Mouse (Mus musculus) lung, postnatal 25 days (tissue): ENCODE results near the gene Hsd17b7.
A peak's percentile ranks its signal among the peaks of the same experiment; 100 is the strongest.
"Not testable (repeated sequence)": the region's sequence is repeated elsewhere in the genome, so short reads cannot be mapped to it uniquely, and the experiment has no call there.

Experiments
- DNase-seq: peaks from one replicate; pipeline ENCODE4 v3.0.0; 2022; ENCODE audit warnings: low spot score

The Hsd17b7 gene

DNA sequence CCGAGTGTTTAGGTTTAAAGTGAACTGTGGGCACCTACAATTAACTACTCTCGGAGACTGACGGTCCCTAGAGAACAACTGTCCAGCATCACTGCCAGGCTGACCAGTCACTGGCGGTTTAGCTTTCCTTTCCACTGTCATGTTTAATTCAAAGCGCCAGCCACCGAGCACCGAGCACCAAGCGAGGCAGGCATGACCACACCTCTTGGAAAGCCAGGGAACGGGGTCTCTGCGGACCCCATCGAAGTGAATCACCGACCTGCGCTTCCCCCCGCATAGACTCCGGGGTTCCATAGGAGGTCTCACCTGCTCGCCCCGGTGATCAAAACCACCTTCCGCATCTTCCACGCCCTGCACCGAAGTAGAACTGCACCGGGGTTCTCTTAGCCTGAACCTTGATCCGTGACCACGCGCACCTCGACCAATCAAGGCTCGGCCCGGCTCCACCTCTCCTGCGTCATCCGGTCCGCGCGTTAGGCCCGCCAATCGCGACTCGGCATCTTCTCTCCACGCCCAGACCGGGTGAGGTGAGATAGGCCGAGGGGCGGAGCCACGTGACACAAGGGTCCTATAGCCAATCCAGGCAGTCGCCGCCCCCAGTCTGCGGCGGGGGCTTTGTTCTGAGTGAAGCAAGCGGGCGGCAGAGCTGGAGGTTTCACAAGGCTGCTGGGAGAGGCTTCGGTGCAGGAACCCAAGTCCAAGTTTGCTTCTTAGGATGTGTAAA lies at the start of gene Hsd17b7:
Gene Hsd17b7, minus strand, starts transcription at position 450 of the 724 bp plus-strand sequence.
- DNase-seq, result peak; percentile 99

DNA sequence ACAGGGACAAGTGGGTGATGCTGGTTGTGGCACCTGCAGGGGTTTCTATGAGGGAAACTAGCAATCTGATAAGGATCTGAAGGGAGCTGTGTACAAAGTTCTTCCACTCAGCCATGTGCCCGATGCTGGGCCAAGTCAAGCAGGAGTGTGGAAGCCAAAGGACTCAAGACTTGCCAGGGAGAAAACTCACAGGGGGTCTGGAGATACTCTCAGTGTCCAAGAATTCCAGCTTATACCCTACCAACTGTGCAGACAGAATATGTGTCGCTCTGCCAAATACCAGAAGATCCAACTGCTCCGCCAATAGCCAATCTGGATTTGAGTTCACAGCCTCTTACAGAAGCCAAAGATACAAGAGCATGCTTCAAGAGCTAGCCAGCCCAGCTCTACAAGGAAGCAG lies 45.7 kb upstream of the Hsd17b7 start:
- no peak for DNase-seq

DNA sequence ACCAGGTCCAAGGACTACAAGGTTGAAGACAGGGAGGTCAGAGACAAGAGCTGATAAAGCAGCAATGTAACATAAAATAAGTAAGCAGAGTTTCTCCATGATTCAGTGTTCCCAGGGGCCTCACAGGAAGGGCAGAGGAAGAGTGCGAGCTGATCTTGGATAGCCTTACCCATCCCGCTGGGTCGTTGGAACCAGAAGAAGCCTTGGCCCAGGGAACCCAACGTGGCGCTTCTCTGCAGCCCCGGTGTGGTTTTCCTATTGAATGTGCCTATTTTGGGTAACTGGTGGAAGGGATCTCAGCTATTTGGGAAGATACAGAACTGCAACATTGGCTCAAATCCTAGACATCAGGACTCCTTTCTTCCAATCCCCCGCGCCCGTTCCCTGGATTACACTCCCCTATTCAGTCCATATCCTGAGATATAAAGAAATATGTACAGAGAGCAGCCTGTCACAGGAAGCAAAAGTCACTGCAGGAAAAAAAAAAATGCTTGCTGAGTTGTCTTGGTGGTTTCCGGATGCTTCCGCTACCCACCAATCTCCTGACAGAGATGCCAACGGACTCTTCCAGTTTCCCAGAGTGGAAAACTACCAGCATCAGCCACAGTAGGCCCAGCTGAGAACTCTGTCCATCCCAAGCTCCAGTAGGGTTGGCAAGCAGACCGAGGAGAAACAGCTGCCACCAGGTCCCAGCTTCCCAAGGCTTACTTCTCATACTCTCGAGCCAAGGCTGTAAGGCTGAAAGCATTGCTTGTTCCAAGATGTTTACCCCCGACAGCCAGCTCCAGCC lies 41.9 kb upstream of the Hsd17b7 start:
- DNase-seq, result peak; percentile 65

DNA sequence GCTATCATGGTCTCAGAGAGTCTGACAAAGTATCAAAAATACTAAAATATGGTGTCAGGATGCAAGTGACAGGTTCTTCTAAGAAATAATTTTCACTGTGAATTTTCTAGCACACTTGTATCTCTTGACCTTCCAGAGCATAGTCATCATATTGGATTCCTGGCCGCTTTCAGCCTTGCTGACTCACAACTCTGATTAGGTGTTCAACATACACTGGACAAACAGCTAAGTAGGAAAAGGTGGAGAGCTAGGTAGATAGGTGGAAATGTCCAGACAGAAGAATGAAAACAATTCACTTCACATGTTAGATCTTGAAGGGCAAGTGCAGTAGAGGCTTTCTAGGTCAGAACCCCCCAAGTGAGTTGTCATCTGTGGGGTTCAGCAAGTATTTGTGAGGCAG lies 40.3 kb upstream of the Hsd17b7 start:
- DNase-seq, result no peak

DNA sequence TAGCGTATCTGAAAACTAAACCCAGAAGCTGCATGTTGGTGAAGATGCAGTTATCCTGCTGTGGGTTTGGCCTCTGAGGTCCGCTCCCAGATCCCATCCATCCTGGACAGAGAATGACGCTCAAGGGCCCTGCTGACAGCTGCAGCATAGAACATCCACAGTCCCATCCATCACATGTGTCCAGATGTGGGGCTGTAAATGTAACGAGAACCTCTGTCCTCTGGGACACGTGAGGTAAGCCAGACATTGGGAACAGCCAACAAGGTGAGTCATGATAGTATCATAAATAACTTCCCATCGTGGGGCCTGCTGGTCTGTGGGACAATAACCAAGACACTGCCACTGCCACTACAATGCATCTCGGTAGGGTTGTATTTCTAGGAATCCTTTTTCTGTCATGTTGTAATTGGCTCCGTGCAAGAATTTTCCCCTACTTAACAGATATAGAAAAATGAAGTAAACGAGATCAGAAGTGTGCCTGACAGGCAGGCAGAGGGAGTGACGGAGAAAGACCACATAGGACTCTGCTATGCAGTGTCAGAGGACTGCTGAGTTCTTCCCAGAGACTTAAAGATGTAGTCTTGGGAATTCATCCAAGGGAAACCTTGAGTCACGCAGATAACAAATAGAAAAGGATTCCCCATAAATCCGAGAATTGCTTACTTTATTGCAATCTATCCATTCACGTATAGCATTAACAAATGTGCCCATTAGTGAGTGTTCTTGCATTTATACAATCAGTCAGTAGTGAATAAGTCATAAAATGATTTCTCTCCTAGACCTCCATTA lies 39.6 kb upstream of the Hsd17b7 start:
- no peak for DNase-seq

DNA sequence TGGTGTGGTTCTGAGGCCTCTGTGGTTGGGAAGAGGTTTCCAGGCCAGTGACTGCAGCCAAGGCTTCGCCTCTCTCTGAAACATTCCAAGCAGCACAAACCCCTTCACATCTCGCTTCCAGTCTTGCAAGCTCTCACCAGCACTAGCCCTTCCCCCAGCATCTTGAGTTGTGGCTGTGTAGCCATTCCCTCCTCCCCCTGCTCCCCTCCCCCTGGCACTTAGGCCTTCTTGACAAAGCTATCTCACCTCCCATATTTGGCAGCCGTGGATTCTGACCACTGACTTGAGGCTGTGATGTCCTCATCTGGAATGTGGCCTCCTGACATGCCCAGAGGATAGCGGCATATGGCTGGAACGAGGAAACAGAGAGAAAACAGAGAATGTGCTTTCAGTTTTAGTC lies 37.5 kb upstream of the Hsd17b7 start:
- peak; percentile 72 for DNase-seq

DNA sequence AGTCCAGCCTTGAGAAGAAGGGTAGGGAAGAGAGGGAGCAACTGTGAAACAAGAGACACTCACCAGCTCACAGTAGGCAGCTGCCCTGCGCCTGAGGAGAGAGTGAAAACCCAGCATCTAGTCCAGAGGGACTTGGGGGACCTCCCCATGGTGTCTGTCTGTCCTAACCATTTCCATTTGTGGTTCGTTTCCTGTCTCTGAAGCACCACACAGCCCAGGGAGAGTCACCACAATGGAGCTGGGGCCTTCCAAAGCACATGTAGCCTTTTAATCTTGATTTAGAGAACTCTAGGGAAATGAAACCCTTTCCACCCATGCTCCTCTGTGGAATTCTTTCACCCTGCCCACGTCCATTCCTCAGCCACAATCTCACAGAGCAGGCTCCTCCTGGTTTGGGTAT lies 36.3 kb upstream of the Hsd17b7 start:
- DNase-seq, result no peak

DNA sequence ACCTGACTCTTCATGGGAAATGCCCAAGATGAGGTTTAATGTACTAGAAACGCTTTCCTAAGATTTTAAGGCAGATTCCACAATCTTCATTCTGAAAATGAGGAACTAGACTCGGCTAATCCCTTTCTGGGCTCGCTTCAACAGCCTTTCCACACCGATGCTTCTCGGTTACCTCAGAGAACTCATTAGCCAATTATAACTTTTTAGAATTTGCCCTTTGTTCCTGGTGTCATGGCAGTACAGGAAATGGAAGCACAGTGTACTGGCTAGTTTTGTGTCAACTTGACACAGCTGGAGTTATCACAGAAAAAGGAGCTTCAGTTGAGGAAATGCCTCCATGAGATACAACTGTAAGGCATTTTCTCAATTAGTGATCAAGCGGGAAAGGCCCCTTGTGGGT lies 24.9 kb upstream of the Hsd17b7 start:
- DNase-seq, result not testable (repeated sequence)

DNA sequence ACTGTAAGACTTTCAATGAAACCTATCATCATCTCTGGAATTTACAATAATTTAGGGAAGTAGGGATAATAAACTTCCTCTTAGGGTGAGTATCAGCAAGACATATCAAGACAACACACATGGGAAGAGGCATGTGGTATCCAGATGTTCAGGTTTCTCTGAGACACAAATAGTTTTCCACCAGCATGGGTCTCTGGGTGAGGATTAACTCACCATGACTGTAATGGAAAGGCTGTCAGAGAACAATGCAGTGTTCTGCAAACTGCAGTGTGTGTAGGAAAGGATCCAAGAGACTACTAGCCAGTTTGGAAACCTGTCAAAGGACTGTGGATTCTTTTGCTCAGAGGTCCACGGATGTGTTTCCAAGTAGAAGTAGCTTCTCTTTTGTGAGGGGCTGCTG lies 17.1 kb upstream of the Hsd17b7 start:
- DNase-seq, result no peak

DNA sequence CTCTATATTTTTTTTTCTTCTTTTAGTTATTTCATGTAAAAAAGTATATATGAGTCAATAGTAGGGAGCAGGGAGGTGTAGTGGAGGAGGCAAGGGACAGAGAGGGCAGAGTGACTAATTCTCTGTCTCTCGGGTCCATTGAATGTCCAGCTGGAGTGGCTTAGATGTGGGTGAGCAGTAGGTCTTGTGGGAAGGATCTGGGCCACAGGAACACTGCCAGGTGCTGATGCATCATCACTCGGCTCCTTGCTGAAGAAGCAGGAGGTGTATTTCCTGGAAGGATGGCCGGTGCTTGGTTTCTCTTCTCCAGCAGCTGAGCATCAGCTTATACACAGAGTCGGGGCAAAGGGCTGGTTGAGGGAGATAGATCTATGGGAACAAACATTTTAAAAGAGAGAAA lies 8.6 kb upstream of the Hsd17b7 start:
- no peak for DNase-seq

DNA sequence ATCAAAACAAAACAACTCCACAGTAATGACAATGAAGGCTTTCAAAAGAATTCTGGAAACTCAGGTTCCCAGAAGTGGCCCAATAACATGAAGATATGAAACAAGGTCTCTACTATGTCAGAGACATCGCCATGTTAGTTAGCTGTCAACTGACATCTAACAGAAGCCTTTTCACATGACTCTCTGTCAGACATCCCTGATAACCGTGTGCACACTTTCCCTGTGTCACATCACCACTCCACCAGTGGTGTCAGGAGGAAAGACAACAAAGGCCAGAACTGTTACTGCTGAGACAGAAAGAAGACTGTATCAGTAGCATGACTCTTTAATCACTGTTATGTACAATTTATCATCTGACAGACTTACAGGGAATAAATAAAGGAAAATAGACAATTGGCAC lies 3.0 kb upstream of the Hsd17b7 start:
- no peak for DNase-seq

DNA sequence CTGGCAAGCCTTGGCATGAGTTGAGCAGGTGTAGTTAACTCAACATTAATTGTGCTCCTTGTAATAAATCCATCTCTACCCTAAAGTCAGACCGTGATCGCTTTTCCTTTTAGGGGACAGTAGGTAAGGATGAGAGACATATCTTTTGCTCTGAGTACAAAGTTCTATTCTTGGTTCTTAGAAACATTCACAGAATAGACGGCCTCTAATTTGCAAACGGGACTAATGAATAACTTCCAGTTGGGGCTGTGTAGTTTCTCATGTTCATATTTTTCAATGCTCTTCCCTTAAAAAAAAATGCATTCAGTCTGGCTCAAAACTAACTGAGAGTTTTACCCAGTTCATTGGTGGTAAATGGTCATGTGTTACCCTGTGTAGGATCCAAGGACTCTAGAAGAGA lies 1.9 kb upstream of the Hsd17b7 start:
- no peak for DNase-seq

DNA sequence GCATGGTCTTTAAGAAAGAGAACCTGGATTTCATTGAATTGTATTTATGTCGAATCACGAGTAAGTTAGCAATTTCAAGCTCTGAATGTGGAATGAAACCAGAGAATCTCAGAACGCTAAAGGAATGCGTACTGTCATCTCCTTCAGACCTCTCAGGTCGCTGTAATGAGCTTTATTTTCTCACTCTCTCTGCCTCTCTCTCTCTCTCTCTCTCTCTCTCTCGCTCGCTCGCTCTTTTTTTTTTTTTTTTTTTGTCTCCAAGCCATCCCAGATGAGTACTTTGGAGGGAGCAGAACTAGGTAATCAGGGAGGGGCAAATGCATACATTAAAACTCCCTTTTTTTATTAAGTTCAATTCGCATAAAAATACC lies 460 bp upstream of the Hsd17b7 start:
- DNase-seq, result no peak

DNA sequence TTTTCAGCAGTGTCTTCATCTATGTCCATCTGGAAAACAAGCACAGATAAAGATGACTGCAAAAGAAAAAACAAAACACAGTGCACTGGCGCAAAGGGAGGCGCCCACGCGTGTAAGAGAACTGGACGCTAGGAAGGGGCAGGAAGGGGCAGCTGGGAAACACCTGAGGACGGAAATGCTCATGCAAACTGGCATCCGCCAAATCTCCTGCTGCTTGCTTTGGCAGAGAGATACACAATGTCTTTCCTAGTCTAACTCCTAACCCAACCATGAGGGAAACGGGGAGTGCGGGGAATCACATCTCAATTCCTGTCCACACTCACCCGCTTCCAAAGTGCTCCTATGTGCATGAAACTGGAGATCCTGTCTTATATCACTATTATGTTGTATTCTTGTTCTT lies 15.9 kb downstream of the Hsd17b7 start:
- no peak for DNase-seq

DNA sequence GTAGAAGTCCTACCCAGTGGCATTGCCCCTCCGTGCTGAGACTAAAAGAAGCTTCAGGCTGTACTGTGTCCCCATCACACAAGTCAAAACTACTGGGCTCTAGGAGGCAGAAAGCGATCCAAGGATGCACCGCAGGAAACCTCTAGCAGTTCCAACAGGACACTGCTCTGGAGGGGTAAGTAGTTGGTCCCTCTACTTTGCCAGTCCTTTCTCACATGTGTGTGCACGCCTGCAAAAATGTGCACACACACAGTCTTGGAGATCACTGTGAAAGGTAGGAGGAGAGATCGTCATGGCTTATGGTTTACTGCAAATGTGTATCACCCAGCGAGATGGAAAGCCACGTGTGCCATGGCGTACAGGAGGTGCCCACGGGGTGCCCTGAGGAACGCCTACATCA lies 16.4 kb downstream of the Hsd17b7 start:
- no peak for DNase-seq

DNA sequence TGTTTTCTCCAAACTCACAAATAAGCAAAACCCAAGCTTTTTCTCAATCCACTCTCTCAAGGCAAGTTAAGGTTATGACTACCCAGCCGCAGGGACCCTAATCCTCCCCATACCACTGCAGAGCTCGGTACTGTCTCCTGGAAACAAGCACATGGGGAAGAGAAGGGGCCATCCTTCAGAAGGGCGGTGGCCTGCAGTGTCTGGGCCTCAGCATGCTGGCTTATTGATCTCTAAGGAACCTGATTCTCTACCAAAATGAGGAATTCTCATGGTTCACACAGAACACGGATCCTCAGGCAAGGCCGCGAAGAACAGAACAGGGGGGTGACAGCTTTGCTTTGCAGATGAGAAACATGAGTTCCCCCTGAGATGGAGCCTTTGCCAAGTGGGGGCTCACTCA lies 17.5 kb downstream of the Hsd17b7 start:
- no peak for DNase-seq

DNA sequence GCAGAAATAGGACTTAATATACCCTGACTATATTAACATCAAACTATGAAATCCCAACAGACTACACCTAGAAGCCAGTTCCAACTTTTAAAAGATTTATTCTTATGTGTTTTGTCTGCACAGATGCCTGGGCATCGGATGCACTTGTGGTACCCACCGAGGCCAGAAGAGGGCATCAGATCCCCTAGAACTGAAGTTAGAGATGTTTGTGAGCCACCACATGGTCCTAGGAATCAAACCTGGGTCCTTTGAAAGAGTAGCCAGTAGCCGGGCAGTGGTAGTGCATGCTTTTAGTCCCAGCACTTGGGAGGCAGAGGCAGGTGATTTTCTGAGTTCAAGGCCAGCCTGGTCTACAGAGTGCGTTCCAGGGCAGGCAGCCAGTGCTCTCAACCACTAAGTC lies 18.4 kb downstream of the Hsd17b7 start:
- DNase-seq, result no peak

DNA sequence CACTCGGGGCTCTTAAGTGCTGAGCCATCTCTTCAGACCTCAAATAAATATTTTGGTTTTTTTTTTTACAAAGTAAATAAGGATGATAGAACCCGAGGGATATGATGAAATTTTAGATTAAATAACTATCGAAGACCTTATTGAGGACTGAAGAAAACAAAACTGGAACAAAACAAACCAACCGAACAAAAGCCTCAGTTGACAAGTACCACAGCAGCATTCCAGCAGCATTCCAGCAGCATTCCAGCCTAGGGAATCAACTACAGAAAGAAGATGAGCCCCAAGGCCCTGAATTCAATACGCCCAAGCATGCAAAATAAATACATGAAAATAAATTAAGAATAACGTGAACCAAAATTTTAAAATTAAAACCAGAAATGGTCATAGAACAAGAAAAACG lies 19.1 kb downstream of the Hsd17b7 start:
- no peak for DNase-seq

DNA sequence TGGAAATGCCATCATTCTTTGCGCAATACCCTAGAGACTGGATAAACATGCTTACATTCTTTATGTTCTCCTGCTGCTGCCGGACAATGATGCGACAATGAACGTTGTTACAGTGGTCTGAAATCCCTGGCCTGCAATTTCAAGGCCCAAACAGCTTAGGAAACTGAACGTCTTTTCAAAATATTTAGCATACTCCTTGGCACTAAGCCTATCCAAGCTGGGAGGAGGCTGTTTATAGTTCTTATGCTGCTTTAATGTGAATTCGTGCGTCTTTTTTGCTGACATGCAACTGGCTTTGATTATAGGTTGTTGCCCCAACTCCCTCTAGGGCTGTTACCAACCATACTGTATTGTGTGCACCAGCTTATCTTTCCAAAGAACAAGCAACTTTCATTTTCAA lies 20.2 kb downstream of the Hsd17b7 start:
- no peak for DNase-seq

DNA sequence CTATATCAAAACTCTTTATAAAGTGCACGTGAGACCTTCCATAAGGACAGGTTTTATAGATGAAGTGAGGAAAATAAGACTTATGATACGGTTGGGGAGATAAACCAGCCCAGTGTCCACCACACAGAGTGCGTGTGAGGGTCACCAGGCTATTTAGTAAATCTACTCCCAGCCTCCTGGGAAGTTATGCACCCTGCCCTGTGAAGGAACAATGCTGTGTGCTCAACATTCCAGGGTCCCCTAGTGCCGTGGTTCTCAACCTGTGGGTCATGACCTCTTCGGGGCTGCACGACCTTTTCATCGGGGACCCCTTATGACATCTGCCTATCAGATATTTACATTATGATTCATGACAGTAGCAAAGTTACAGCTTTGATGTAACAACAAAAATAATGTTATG lies 20.8 kb downstream of the Hsd17b7 start:
- no peak for DNase-seq

DNA sequence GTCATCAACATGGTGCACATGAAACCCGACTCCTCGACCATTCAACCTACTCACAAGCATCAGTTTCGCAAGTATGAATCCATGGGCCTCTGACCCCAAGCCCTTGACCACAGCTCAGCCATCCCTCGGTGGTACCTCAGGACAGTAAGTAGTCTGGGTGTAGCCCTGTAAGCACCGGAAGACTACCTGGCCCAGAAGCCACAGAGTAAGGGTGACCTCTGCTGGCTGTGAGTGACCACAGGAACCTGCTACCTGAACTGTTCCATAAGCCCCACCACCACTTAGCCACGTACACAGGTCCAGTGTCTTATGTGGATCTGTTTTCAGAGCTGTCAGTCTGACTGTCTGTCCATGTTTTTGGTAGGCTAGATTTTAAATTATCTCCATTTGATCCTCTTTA lies 21.4 kb downstream of the Hsd17b7 start:
- DNase-seq, result no peak

DNA sequence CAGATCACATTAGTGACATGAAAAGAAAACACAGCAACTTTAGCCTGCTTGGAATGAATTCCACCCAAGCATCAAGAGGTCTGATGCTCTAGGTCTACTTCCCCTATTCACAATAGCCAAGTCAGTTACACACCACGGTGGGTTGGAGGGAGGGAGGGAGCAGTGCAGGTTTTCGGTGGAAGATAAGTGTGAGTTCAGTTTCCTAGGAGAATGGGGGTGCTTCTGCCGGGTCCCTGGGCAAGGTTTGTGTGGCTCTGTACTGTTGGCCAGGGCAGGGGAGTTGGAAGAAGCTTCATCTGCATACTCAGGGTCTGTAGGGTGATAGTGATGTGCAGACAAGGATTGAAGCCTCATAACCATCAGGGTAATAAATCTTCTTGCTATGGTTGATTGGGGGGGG lies 23.0 kb downstream of the Hsd17b7 start:
- DNase-seq, result no peak

DNA sequence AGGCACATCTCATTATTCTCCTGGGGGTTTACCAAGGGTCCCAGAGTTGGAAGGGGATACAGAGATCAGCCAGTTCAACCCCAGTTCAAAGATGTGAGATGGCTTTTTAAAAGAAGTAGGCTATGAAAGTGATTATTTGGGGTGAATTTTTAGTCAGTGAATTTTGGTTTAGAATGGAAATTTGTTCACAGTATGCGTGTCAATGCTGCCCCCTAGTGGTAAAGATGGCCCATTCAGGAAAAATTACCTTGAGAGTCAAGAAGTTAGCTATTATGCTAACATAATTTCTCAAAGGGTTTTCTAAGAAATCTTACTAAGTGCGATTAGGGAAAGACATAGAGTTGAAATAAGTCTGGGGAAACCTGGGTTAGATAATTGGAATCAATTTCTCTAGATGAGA lies 29.7 kb downstream of the Hsd17b7 start:
- peak; percentile 41 for DNase-seq
